7 mouse cellular contexts compared by ENCODE assay signal in genomic region chr4:141998282-141998821, GRCm38 (mm10). TPM values are rescaled to one million over a fixed set of nuclear protein-coding genes. Genes with fewer than 3 reads are reported as not detected.
DNase-seq lines count a peak whose midpoint lies in the region; ATAC-seq and TF ChIP-seq lines count a peak whose summit lies in the region.

No protein-coding gene starts in this region.

- no peak overlapping the region for H3K9ac ChIP-seq in embryonic facial prominence, embryonic 15.5 days
- H3K9ac ChIP-seq in kidney, embryonic 14.5 days (ENCODE audit: low read depth, low read length), result no peak overlapping the region
- H3K9ac ChIP-seq in midbrain, postnatal 0 days (replicated peaks; ENCODE audit: low read length, poor library complexity, severe bottlenecking), result no peak overlapping the region

- H3K4me3 ChIP-seq in embryonic facial prominence, embryonic 15.5 days (replicated peaks), result peak overlapping the region; percentile 35
- H3K4me3 ChIP-seq in kidney, embryonic 14.5 days (ENCODE audit: low read length), result peak overlapping the region; percentile 26
- H3K4me3 ChIP-seq in midbrain, postnatal 0 days (ENCODE audit: low read depth, low read length), result peak overlapping the region; percentile 25; the same call in 1 of the 2 replicates

- H3K27ac ChIP-seq in embryonic facial prominence, embryonic 15.5 days (replicated peaks), result peak overlapping the region; percentile 65
- H3K27ac ChIP-seq in kidney, embryonic 14.5 days (ENCODE audit: low read depth, low read length), result no peak overlapping the region
- no peak overlapping the region for H3K27ac ChIP-seq in midbrain, postnatal 0 days (ENCODE audit: low read depth, low read length)

- TF ChIP-seq CTCF in midbrain, postnatal 0 days (IDR thresholded peaks at IDR 0.05), result no peak

- DNase-seq in urinary bladder, adult 18-20 months (ENCODE audit: low spot score in 2 of 2), result peak; percentile 54 to 71
- no peak for DNase-seq in urinary bladder, adult 2 months (ENCODE audit: low spot score)
- DNase-seq in midbrain, postnatal 0 days (ENCODE audit: low spot score), result peak; percentile 71
- DNase-seq in frontal cortex, postnatal 14 days (ENCODE audit: low spot score in 2 of 2), result no peak
- no peak for DNase-seq in layer of hippocampus, adult 9-10 months (ENCODE audit: low spot score)

- no peaks in the 10 kb centered on the region for H3K9me3 ChIP-seq in embryonic facial prominence, embryonic 15.5 days (replicated peaks)
- no peaks in the 10 kb centered on the region for H3K9me3 ChIP-seq in kidney, embryonic 14.5 days (ENCODE audit: control insufficient read depth, low read length)
- H3K9me3 ChIP-seq in midbrain, postnatal 0 days (ENCODE audit: low read length), result no peaks in the 10 kb centered on the region

- H3K36me3 ChIP-seq in embryonic facial prominence, embryonic 15.5 days, result no peaks in the 10 kb centered on the region
- H3K36me3 ChIP-seq in kidney, embryonic 14.5 days (ENCODE audit: control insufficient read depth, insufficient read depth, low read length), result no peaks in the 10 kb centered on the region
- H3K36me3 ChIP-seq in midbrain, postnatal 0 days (ENCODE audit: insufficient read depth, low read length), result no peaks in the 10 kb centered on the region

- no peaks in the 10 kb centered on the region for H3K27me3 ChIP-seq in embryonic facial prominence, embryonic 15.5 days
- no peaks in the 10 kb centered on the region for H3K27me3 ChIP-seq in kidney, embryonic 14.5 days (ENCODE audit: control insufficient read depth, insufficient read depth, low read length)
- H3K27me3 ChIP-seq in midbrain, postnatal 0 days (ENCODE audit: insufficient read depth, low read length), result no peaks in the 10 kb centered on the region

- H3K4me2 ChIP-seq in embryonic facial prominence, embryonic 15.5 days (replicated peaks), result peak overlapping the region; percentile 51
- H3K4me2 ChIP-seq in kidney, embryonic 14.5 days (replicated peaks; ENCODE audit: low read depth, low read length), result peak overlapping the region; percentile 42
- H3K4me2 ChIP-seq in midbrain, postnatal 0 days (ENCODE audit: low read depth, low read length, poor library complexity, severe bottlenecking), result peak overlapping the region; percentile 29

- WGBS in embryonic facial prominence, embryonic 15.5 days, result 12% methylated on average over 11 of the region's 11 CpGs
- 31% methylated on average over 11 of the region's 11 CpGs for WGBS in kidney, embryonic 14.5 days
- whole genome bisulfite sequencing in midbrain, postnatal 0 days, result 27% methylated on average over 11 of the region's 11 CpGs

- ATAC-seq in embryonic facial prominence, embryonic 15.5 days (ENCODE audit: insufficient number of reproducible peaks, low FRiP score, low TSS enrichment, low read depth), result no peak
- ATAC-seq in kidney, embryonic 14.5 days (ENCODE audit: low FRiP score, low TSS enrichment), result peak; percentile 53
- ATAC-seq in midbrain, postnatal 0 days (ENCODE audit: low FRiP score), result peak; percentile 67; the same call in 1 of the 2 replicates

- peaks cover 7% of the 10 kb centered on the region for H3K4me1 ChIP-seq in embryonic facial prominence, embryonic 15.5 days
- H3K4me1 ChIP-seq in kidney, embryonic 14.5 days (ENCODE audit: control insufficient read depth, insufficient read depth, low read length), result no peaks in the 10 kb centered on the region
- no peaks in the 10 kb centered on the region for H3K4me1 ChIP-seq in midbrain, postnatal 0 days (ENCODE audit: insufficient read depth, low read length)

RNA-seq across cellular contexts. Expression of gene Fhad1, which starts 16.5 kb away (rescaled TPM):
- 0.95 and 1.3 TPM in 2 replicates for polyA plus RNA-seq in urinary bladder, adult 2 months (2012; rRNA removed)
- polyA plus RNA-seq in embryonic facial prominence, embryonic 15.5 days (2015; fragmentation: Nextera tagmentation; extraction: Ambion mirVana), result 7.8 and 9.0 TPM in 2 replicates
- 0.15 and 0.60 TPM in 2 replicates for polyA plus RNA-seq in kidney, embryonic 14.5 days (2014; fragmentation: Nextera tagmentation; extraction: Ambion mirVana)
- total RNA-seq in midbrain, postnatal 0 days (2014; rRNA removed), result 3.6 and 5.6 TPM in 2 replicates
- 6.6 and 7.2 TPM in 2 replicates for polyA plus RNA-seq in midbrain, postnatal 0 days (2015; fragmentation: Nextera tagmentation; extraction: Ambion mirVana)

Comparison
In these comparisons a context has a peak if more than half of its experiments do, and no peak if none do; other contexts are left out.
1. DNase-seq: peak in urinary bladder, adult 18-20 months (2 of 2) and midbrain, postnatal 0 days (single experiment); none in urinary bladder, adult 2 months (single experiment), frontal cortex, postnatal 14 days (0 of 2) and layer of hippocampus, adult 9-10 months (single experiment).
2. Peak in every context shown above with its lines, with median percentiles within 50 percentile points of each other: H3K4me2 ChIP-seq and H3K4me3 ChIP-seq.